Mouse (Mus musculus) neural tube, embryonic 14.5 days (tissue): ENCODE results near the gene Btg3. TPM values are rescaled to one million over a fixed set of nuclear protein-coding genes. Genes with fewer than 3 reads are reported as not detected.
"Not testable (repeated sequence)": the region's sequence is repeated elsewhere in the genome, so short reads cannot be mapped to it uniquely, and the experiment has no call there.

Experiments used
- ATAC-seq: fragments of 200-750 bp; cut with Nextera tagmentation; 2 replicates; pipeline ENCODE4 v1.8.0; 2017; ENCODE audit warnings: low read depth, mild to moderate bottlenecking, moderate TSS enrichment, moderate library complexity
- H3K27ac ChIP-seq: fragments of 300-500 bp; sonication (generic); 2 replicates; pipeline ENCODE4 v1.5.1; 2014; ENCODE audit warnings: low read depth, mild to moderate bottlenecking, control low read depth, low read length, moderate library complexity, mixed read lengths
- H3K27me3 ChIP-seq: fragments of 300-500 bp; sonication (generic); 2 replicates; pipeline ENCODE4 v1.6.1; 2014; ENCODE audit warnings: low read length; ENCODE audit not compliant: control insufficient read depth, insufficient read depth
- H3K36me3 ChIP-seq: fragments of 300-500 bp; sonication (generic); 2 replicates; pipeline ENCODE4 v1.6.1; 2014; ENCODE audit warnings: low read length, mixed read lengths; ENCODE audit not compliant: control insufficient read depth, insufficient read depth
- H3K4me1 ChIP-seq: fragments of 300-500 bp; sonication (generic); 2 replicates; pipeline ENCODE4 v1.6.1; 2014; ENCODE audit warnings: low read length; ENCODE audit not compliant: control insufficient read depth, insufficient read depth
- H3K4me2 ChIP-seq: fragments of 300-500 bp; sonication (generic); 2 replicates; pipeline ENCODE4 v1.6.1; 2014; ENCODE audit warnings: mild to moderate bottlenecking, low read depth, low read length, control low read depth
- H3K4me3 ChIP-seq: fragments of 300-500 bp; sonication (generic); 2 replicates; pipeline ENCODE4 v1.5.1; 2014; ENCODE audit warnings: low read depth, low read length, control low read depth, mixed read lengths
- H3K9ac ChIP-seq: fragments of 300-500 bp; sonication (generic); replicated peaks from 2 replicates; pipeline ENCODE4 v1.6.1; 2014; ENCODE audit warnings: low read depth, mild to moderate bottlenecking, control low read depth, low read length, mixed read lengths
- H3K9me3 ChIP-seq: fragments of 300-500 bp; sonication (generic); 2 replicates; pipeline ENCODE4 v1.6.1; 2016; ENCODE audit warnings: low read length; ENCODE audit not compliant: control insufficient read depth
- WGBS: fragments of 180-500 bp; shearing (Covaris S2); extraction: QIAGEN DNeasy Blood & Tissue Kit; methylation state at CpG from one replicate; pipeline ENCODE4 v1.1.7; 2014; 5-methylcytosine and 5-hydroxymethylcytosine counted together
- polyA plus RNA-seq: library from polyadenylated mRNA; unstranded; fragments of >200 nt; fragmentation: Nextera tagmentation; extraction: Ambion mirVana; gene quantifications from 2 replicates; pipeline ENCODE4 v1.2.1, GENCODE M21; 2014

Gene Btg3
- polyA plus RNA-seq, 1 experiment from 2014 or later = 18.4 TPM

GRCm38 (mm10) chr16:78364554-78364953, 12.4 kb downstream of the Btg3 start:
- H3K9me3 ChIP-seq, H3K4me3 ChIP-seq, H3K27ac ChIP-seq, H3K9ac ChIP-seq, H3K4me1 ChIP-seq, H3K36me3 ChIP-seq, ATAC-seq, H3K27me3 ChIP-seq, H3K4me2 ChIP-seq: not testable (repeated sequence)
- WGBS = 91% methylated on average over 9 of the region's 9 CpGs

GRCm38 (mm10) chr16:78361466-78361865, 15.5 kb downstream of the Btg3 start:
- no peak for ATAC-seq
- Histone ChIP-seq H3K4me1 (no peaks in the 10 kb centered on the region), H3K4me2 (no peak overlapping the region), H3K9ac (no peak overlapping the region), H3K9me3 (no peaks in the 10 kb centered on the region), H3K27me3 (no peaks in the 10 kb centered on the region), H3K27ac (no peak overlapping the region), H3K4me3 (no peak overlapping the region), H3K36me3 (0 out of 2 replicates have a peak, but pooled peaks cover 7% of the 10 kb centered on the region)
- WGBS = 97% methylated on average over 4 of the region's 4 CpGs

DNA sequence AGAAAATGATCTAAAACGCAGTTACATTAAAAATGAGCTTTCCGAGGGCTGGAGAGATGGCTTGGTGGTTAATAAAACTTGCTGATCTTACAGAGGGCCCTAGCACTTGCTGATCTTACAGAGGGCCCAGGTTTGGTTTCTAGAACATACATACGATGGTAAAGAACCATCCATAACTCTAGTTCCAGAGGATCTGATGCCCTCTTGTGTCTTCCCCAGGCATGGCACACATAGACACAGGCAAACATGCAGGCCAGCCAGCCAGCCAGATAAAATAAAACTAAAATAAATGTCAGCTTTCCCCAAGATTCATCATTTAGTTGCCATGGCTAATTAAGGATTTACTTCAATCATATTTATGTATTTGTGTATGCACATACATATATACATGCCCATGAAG, 19.2 kb downstream of the Btg3 start:
- H3K9me3 ChIP-seq = no peaks in the 10 kb centered on the region
- H3K4me1 ChIP-seq = no peaks in the 10 kb centered on the region
- H3K27me3 ChIP-seq = no peaks in the 10 kb centered on the region
- ATAC-seq = no peak
- no peak overlapping the region for H3K9ac ChIP-seq
- H3K4me3 ChIP-seq = no peak overlapping the region
- H3K36me3 ChIP-seq = no peaks in the 10 kb centered on the region
- H3K4me2 ChIP-seq = no peak overlapping the region
- no peak overlapping the region for H3K27ac ChIP-seq
- WGBS = 90% methylated on average over 3 of the region's 3 CpGs

- 86% methylated on average over 13 of the region's 13 CpGs for WGBS
- H3K36me3 ChIP-seq = peaks cover 4% of the 10 kb centered on the region; the same call in 1 of the 2 replicates
- no peaks in the 10 kb centered on the region for H3K9me3 ChIP-seq
- ATAC-seq = no peak
- no peak overlapping the region for H3K4me3 ChIP-seq
- H3K4me2 ChIP-seq = no peak overlapping the region
- H3K27me3 ChIP-seq = no peaks in the 10 kb centered on the region
- H3K4me1 ChIP-seq = no peaks in the 10 kb centered on the region
- H3K27ac ChIP-seq = no peak overlapping the region
- no peak overlapping the region for H3K9ac ChIP-seq
Measured at GRCm38 (mm10) chr16:78347328-78347926, 29.6 kb downstream of the Btg3 start.

GRCm38 (mm10) chr16:78346662-78347327, 30.2 kb downstream of the Btg3 start:
- no peak for ATAC-seq
- WGBS = 80% methylated on average over 2 of the region's 2 CpGs

GRCm38 (mm10) chr16:78343792-78344191, 33.2 kb downstream of the Btg3 start:
- Histone ChIP-seq H3K27me3 (no peaks in the 10 kb centered on the region), H3K9ac (no peak overlapping the region), H3K4me3 (no peak overlapping the region), H3K27ac (no peak overlapping the region), H3K4me2 (no peak overlapping the region), H3K4me1 (no peaks in the 10 kb centered on the region), H3K36me3 (no peaks in the 10 kb centered on the region), H3K9me3 (no peaks in the 10 kb centered on the region)
- ATAC-seq = no peak
- 70% methylated on average over 6 of the region's 6 CpGs for WGBS

More at GRCm38 (mm10) chr16:78346662-78347327, 30.2 kb downstream of the Btg3 start:
- Histone ChIP-seq H3K27me3 (no peaks in the 10 kb centered on the region), H3K36me3 (peaks cover 4% of the 10 kb centered on the region; the same call in 1 of the 2 replicates), H3K9ac (no peak overlapping the region), H3K9me3 (no peaks in the 10 kb centered on the region), H3K27ac (no peak overlapping the region), H3K4me2 (no peak overlapping the region), H3K4me3 (no peak overlapping the region), H3K4me1 (no peaks in the 10 kb centered on the region)

- no peaks in the 10 kb centered on the region for H3K9me3 ChIP-seq
- 93% methylated on average over 5 of the region's 5 CpGs for WGBS
- no peaks in the 10 kb centered on the region; the same call in 1 of the 2 replicates for H3K36me3 ChIP-seq
- H3K4me1 ChIP-seq = no peaks in the 10 kb centered on the region
- H3K4me3 ChIP-seq = no peak overlapping the region
- no peak for ATAC-seq
- H3K9ac ChIP-seq = no peak overlapping the region
- H3K27ac ChIP-seq = no peak overlapping the region
- H3K27me3 ChIP-seq = no peaks in the 10 kb centered on the region
- no peak overlapping the region for H3K4me2 ChIP-seq
Measured at GRCm38 (mm10) chr16:78342767-78343166, 34.2 kb downstream of the Btg3 start.

DNA sequence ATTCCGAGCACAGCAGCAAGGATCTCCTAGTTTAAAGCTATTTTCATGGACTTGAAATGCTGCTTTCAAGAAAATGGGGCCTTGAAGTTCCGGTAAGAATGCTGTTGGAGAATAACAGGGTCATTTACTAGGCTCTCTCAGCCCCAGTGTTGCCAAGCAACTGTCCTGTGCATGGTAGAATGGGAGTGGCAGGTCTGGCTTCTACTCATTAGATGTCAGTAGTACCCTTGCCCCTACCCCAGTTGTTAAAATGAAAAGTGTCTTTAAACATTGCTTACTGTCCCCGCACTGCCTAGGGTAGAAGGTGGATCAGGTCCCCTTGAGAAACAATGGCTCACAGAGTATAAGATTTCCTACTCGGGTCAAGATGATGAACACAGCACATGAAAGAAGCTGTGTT, 35.6 kb downstream of the Btg3 start:
- peak; percentile 39; the same call in 1 of the 2 replicates for ATAC-seq
- Histone ChIP-seq H3K27ac (no peak overlapping the region), H3K4me1 (no peaks in the 10 kb centered on the region), H3K27me3 (no peaks in the 10 kb centered on the region), H3K36me3 (no peaks in the 10 kb centered on the region; the same call in 1 of the 2 replicates), H3K9me3 (no peaks in the 10 kb centered on the region), H3K4me3 (no peak overlapping the region), H3K4me2 (no peak overlapping the region), H3K9ac (no peak overlapping the region)
- 50% methylated on average over 4 of the region's 4 CpGs for WGBS

DNA sequence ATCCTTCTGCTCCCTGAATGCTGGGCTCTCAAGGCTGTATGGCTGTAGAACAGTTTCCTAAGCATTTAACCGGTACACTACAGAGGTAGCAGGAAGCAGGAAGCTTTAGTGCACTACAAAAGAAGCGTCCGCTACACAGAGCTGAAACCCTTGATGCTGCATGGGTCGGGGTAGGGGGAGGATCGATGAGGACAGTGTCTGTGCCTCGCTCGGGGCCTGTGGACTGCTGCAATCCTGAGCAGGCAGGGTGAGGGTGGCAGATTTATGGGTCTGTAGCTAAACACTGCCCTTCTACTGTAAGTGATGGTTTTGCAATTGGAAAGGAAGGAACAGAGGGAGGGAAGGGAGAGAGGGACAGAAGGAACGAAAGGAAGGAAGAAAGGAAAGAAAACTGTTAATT, 39.8 kb downstream of the Btg3 start:
- Histone ChIP-seq H3K4me2 (no peak overlapping the region), H3K4me3 (no peak overlapping the region), H3K9ac (no peak overlapping the region), H3K27me3 (no peaks in the 10 kb centered on the region), H3K9me3 (no peaks in the 10 kb centered on the region), H3K27ac (peak overlapping the region; percentile 16; the same call in 1 of the 2 replicates), H3K4me1 (no peaks in the 10 kb centered on the region), H3K36me3 (peaks cover 17% of the 10 kb centered on the region)
- peak; percentile 78 for ATAC-seq
- WGBS = 17% methylated on average over 8 of the region's 8 CpGs
